Mouse (Mus musculus) spleen, embryonic (tissue): ENCODE data around the gene Stoml3.

ENCODE experiments used
- CTCF ChIA-PET: fragments of 350-600 bp; sonication (Branson Sonifier 250); formaldehyde crosslinking; loops from one replicate; lab custom pipeline; 2022; lab: Charles Lee

Stoml3 gene

GRCm38 (mm10) chr3:53477468-53477867 is 11.0 kb upstream of the Stoml3 start:
- CTCF ChIA-PET, result no interaction called here

- CTCF ChIA-PET, result no interaction called here
Measured at GRCm38 (mm10) chr3:53478419-53479046, 9.9 kb upstream of the Stoml3 start.

GRCm38 (mm10) chr3:53483414-53484059 is 4.9 kb upstream of the Stoml3 start:
- CTCF ChIA-PET, result interaction anchor here (0.7 kb wide), 1 partner anchor 81 kb away, joined by 10 read pairs; no protein-coding TSS in a partner anchor

DNA sequence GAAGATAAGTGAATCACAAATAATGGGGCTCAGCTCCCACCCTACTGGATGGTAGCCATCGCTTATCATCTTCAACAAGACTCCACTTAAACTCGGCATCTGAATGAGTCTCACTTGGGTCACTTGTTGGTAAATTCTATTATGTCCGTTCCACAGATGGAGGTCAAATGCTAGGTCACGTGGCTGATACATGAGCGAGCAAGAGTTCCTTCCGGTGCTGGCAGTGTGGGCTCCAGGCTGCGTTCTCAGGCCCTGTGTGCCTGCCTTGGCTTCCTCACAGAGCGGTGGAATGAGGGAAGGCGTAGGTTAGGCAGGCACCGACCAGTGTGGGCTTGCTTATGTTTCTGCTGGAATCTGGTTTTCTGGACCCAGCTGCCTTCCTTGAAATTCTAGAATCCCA is 1.9 kb upstream of the Stoml3 start:
- CTCF ChIA-PET, result no interaction called here

DNA sequence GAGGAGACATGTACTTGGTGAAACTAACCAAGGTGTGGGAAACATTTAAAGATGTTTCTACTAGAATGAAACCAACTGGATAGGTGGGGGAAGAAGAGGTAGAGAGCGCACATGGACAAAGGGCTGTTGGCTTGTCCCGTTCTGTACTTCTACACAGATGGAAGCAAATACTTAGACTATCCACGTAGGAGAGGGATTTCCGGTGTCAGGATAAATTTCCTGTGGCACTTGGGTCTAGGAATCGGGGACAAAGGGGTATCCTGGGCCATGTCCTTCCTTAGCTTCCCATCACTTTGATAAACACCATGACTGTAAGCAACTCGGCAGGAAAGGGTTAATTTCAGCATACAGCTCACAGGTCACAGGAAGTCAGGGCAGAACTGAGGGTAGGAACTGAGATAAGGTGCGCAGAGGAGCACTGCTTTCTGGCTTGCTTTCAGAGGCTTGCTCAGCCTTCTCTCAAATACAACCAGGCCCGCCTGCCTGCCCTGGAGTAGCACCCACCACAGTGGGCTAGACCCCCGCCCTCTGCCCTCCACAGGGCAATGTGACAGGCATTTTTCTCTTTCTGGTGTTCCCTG is 1.4 kb upstream of the Stoml3 start:
- CTCF ChIA-PET, result no interaction called here

DNA sequence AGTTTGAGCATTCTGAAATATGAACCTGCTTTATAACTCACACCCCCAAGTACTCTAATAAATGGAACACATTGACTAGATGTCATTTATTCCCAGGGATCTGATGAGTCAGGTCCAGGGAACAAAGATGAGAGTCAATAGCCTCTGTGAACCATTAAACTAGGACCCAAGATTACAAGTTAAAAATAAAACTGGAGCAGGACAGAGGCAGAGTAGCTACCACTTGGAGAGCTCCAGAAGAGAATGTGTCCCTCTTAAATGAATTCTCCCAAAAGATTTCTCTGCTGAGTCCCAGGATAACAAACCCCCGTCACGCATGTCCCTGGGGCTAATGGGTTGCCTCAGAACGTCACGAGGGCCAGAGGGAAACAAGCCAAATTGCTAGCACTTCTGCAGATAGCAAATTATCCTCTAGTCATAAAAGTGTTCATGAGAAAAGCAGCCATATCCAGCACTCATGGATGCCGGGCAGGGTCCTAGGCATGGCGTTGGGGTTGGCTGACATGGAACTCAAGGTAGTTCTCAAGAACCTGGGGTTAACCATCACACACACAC is 10.0 kb downstream of the Stoml3 start:
- CTCF ChIA-PET, result no interaction called here

DNA sequence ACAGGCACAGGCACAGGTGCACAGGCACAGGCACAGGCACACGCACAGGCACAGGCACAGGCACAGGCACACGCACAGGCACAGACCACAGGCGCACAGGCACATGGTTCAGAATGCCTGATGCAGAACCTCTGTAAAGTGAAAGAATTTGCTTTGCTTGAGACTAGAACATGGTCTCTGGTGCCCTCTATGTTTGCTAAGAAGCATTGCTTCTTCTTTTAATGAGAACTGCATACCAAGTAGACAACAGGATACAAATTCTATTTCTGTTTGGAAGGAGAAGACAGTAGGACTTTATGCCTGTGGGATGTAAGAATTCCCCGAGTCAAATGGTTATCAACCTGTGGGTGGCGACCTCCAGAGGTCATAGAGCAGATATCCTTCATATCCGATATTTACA is 14.0 kb downstream of the Stoml3 start:
- CTCF ChIA-PET, result no interaction called here

DNA sequence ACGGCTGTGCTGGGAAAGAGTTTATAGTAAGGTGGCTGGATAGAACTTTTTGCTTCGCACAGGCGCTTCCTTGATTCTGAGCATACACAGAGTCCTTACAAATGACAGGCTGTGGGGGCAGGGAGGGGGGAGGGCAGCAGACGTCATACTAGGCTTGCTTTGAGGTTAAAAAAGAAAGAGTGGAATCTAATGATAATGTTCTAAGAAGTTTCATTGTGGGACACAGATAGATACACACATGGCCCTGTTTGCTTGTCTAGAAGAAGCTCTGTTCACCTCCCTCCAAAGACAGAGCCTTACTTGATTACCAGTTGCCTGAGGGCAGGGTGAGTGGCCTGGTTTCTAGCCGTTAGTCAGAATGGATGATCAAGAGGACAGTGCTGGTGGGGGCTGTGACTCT is 24.6 kb downstream of the Stoml3 start:
- CTCF ChIA-PET, result no interaction called here

DNA sequence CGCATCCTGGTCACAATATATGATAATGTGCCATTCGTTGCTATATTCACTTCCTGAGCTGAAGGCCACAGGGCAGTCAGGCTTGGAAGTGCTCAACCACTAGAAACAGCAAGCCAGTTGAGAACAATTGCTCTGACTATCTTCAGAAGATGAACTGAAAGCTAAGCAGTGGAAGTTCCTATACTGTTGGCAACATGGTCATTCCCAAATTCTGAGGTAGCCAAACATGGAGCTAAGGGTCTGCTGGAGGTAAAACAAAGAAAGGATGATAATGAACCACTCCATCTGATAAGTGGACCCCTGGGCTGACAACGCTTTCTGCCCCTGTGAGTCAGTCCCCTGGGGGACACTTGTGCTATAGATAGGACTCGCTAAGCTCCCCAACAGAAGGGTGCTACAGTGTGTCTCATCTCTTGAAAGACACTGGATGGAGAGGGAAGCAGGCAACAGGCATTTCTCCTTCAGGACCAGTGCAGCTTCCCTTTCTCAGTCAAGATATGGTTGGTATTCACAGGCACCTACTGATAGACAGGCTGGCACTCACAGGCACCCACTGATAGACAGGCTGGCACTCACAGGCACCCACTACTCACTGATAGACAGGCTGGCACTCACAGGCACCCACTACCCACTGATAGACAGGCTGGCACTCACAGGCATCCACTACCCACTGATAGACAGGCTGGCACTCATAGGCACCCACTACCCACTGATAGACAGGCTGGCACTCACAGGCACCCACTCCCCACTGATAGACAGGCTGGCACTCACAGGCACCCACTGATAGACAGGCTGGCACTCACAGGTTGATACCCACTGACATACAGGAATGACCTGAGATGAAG is 26.0 kb downstream of the Stoml3 start:
- CTCF ChIA-PET, result no interaction called here

DNA sequence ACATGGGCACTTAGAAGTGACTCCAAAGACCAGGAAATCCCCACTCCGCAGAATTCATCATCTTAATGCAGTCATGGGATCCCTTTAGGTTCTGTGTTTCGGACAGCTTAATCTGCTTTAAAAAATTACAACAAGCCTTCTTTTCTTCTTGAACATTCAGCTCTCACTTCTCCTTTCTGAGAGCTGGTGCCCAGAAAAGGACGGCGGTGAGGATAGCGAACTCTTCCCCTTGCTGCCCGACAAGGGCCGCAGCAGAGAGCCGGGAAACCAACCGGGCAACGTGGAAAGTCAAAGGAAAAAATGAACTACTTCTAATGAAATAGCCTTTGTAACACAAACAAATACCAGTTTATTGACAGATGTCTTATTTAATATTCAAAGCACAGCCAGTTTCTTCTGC is 34.3 kb downstream of the Stoml3 start:
- CTCF ChIA-PET, result no interaction called here

DNA sequence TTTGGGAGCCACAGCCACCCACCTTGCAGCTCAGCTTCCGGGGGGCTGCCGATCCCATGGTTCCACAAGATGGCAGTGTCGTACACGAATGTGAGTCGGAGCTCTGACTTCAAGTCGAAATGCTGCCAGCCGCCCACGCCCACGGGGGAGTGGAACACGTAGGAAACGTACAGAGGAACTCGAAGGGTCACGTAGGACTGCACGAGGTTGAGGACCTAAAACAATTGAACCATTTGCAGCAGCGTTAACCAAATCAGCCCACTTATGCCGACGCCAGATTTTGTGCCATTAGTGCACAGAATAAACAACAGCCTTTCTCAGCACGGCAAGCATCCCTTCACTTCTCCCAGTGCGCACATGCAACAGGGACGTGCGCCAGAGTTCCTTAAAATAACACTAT is 37.3 kb downstream of the Stoml3 start:
- CTCF ChIA-PET, result no interaction called here

DNA sequence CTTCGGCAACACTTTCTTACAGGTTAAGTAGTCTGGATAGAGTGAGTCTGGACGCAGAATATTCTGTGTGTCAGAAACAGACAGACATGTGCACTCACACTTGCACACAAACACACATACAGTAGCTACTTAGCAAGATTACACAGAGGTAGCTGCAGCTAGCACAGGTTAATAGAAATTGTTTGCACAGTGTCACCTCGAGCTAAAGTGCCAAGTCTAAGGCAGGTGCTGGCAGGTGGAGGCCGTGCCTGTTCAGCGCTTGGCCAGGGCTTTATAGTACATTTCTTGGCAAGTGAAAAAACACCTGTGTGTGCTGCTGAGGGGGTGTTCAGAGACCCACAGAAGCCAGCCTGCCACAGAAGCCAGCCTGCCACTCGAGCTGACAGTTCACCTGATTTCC is 41.9 kb downstream of the Stoml3 start:
- CTCF ChIA-PET, result no interaction called here

DNA sequence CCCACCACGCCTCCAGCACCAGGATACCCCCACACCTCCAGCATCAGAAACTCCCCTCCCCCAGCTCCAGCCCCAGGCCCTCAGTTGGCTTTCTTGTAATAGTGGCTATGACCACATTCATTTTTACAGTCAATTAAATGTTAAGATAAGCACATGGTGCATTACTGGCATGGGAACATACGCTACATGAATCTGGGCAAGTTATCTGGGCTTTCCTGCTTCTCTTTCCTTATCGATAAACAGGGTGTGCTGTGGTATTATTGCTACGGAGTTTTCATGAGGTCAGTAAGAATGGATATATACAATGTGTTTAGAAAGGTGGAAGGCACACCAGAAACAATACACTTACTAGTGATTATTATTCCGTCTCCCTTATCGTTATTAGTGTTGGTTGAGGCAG is 43.6 kb downstream of the Stoml3 start:
- CTCF ChIA-PET, result no interaction called here

GRCm38 (mm10) chr3:53552691-53553090 is 64.2 kb downstream of the Stoml3 start:
- CTCF ChIA-PET, result no interaction called here

GRCm38 (mm10) chr3:53555031-53555952 is 66.8 kb downstream of the Stoml3 start:
- CTCF ChIA-PET, result no interaction called here

GRCm38 (mm10) chr3:53557388-53558214 is 69.1 kb downstream of the Stoml3 start:
- CTCF ChIA-PET, result no interaction called here
